Mouse (Mus musculus) kidney, adult 2 months (tissue): ENCODE results near the gene Vhl.

Source experiments
- CTCF ChIP-seq: fragments of 200-500 bp; conservative IDR thresholded peaks from 2 replicates; pipeline ENCODE4 v1.5.1; 2011; ENCODE audit warnings: low read depth, mild to moderate bottlenecking, control low read depth, low read length, moderate library complexity, mixed read lengths; ENCODE audit not compliant: insufficient read depth, insufficient read length
- POLR2A ChIP-seq: fragments of 200-500 bp; IDR thresholded peaks from one replicate; pipeline ENCODE4 v1.6.1; 2011; ENCODE audit warnings: low read depth, low read length, control low read depth

GRCm38 (mm10) chr6:113630322-113630721 lies 6.6 kb downstream of the Vhl start:
- TF ChIP-seq CTCF (no peak), POLR2A (no peak)
